Mouse (Mus musculus) MEL (cell line): Measurements from ENCODE around the gene Adam25.
"Not testable (repeated sequence)": the region's sequence is repeated elsewhere in the genome, so short reads cannot be mapped to it uniquely, and the experiment has no call there.

Experiments
- CTCF ChIP-seq, 3 experiments: IDR thresholded peaks in 2 of 3; conservative IDR thresholded peaks in 1 of 3; 2 replicates each; pipeline ENCODE4 v1.5.1; 2011 to 2012; ENCODE audit warnings: low read length in 3 of 3, low read depth in 2 of 3, mild to moderate bottlenecking in 2 of 3, improper control_type of control experiment in 1 of 3, inconsistent platforms in 1 of 3, mixed read lengths in 1 of 3, moderate library complexity in 1 of 3; ENCODE audit not compliant: control insufficient read depth in 1 of 3, insufficient read depth in 1 of 3, poor library complexity in 1 of 3, severe bottlenecking in 1 of 3
- EP300 ChIP-seq, 2 experiments: IDR thresholded peaks; 2 replicates each; pipeline ENCODE4 v1.6.1; 2011; ENCODE audit warnings: improper control_type of control experiment in 2 of 2, low read length in 2 of 2, low read depth in 1 of 2, mild to moderate bottlenecking in 1 of 2
- POLR2A ChIP-seq, 2 experiments: IDR thresholded peaks; 2 replicates each; pipeline ENCODE4 v1.6.1; 2011 to 2012; ENCODE audit warnings: low read length in 2 of 2, mild to moderate bottlenecking in 2 of 2, control low read depth in 1 of 2, improper control_type of control experiment in 1 of 2, low read depth in 1 of 2, moderate library complexity in 1 of 2; ENCODE audit not compliant: control insufficient read depth in 1 of 2, insufficient read depth in 1 of 2, poor library complexity in 1 of 2
- TAL1 ChIP-seq: IDR thresholded peaks from 2 replicates; pipeline ENCODE4 v1.6.1; 2012; ENCODE audit warnings: mild to moderate bottlenecking, inconsistent platforms, low read length, moderate library complexity, mixed read lengths
- USF2 ChIP-seq, 2 experiments: IDR thresholded peaks; 2 replicates each; pipeline ENCODE4 v1.6.1; 2011 to 2012; ENCODE audit warnings: improper control_type of control experiment in 2 of 2, low read length in 2 of 2, borderline replicate concordance in 1 of 2, inconsistent platforms in 1 of 2, low read depth in 1 of 2, mild to moderate bottlenecking in 1 of 2; ENCODE audit not compliant: insufficient read depth in 1 of 2

DNA sequence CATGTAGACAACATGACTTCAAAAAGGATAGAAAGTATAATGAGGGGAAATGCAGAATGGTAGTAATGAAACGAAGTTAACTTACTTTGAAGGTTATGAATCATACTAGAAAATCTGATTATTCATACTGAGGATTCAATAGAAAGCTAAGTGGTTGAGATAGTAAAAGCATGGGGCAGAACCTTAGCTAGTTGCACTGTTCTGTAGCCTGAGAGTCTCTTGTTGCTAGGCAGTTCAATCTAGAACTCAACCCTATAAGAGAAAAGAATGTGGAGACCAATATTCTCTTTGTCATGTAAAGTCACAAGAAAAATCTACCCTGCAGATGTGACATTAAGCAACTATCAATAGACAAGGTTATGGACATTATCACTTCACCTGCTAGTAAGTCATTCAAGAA lies at the start of gene Adam25:
- not testable (repeated sequence) for TF ChIP-seq CTCF (IDR thresholded peaks at IDR 0.05 in 2 of 3, conservative IDR thresholded peaks at IDR 0.05 in 1 of 3; ENCODE audit: control insufficient read depth in 1 of 3, insufficient read depth in 1 of 3, low read depth in 2 of 3, low read length in 3 of 3, poor library complexity in 1 of 3, severe bottlenecking in 1 of 3); POLR2A (IDR thresholded peaks at IDR 0.05; ENCODE audit: control insufficient read depth in 1 of 2, insufficient read depth in 1 of 2, low read depth in 1 of 2, low read length in 2 of 2, poor library complexity in 1 of 2); EP300 (IDR thresholded peaks at IDR 0.05; ENCODE audit: low read depth in 1 of 2, low read length in 2 of 2); USF2 (IDR thresholded peaks at IDR 0.05; ENCODE audit: borderline replicate concordance in 1 of 2, insufficient read depth in 1 of 2, low read depth in 1 of 2, low read length in 2 of 2); TAL1
